Mouse (Mus musculus) megakaryocyte-erythroid progenitor cell, adult 5-6 weeks (primary cell): ENCODE results near the gene Dnajb4. TPM values are rescaled to one million over a fixed set of nuclear protein-coding genes. Genes with fewer than 3 reads are reported as not detected.
A peak's percentile ranks its signal among the peaks of the same experiment; 100 is the strongest.

ENCODE experiments used
- ATAC-seq: replicated peaks from 2 replicates; pipeline ENCODE4 v1.8.0; 2016; ENCODE audit warnings: mild to moderate bottlenecking, inconsistent platforms; ENCODE audit not compliant: severe bottlenecking, poor library complexity, low FRiP score, low TSS enrichment
- total RNA-seq, 2 experiments: library from RNA; stranded (forward) in 1 of 2; stranded (reverse) in 1 of 2; fragments of 200-1000, 215-1000 nt in 1 of 2; fragments of >200 nt in 1 of 2; fragmentation: Nextera tagmentation in 1 of 2; gene quantifications; 2 replicates each; pipeline ENCODE4 v1.2.3; 2014 to 2017

The Dnajb4 gene
- total RNA-seq (2014; fragmentation: Nextera tagmentation) (29.5 and 34.9 TPM in 2 replicates), total RNA-seq (2017) (74.0 and 111 TPM in 2 replicates)

DNA sequence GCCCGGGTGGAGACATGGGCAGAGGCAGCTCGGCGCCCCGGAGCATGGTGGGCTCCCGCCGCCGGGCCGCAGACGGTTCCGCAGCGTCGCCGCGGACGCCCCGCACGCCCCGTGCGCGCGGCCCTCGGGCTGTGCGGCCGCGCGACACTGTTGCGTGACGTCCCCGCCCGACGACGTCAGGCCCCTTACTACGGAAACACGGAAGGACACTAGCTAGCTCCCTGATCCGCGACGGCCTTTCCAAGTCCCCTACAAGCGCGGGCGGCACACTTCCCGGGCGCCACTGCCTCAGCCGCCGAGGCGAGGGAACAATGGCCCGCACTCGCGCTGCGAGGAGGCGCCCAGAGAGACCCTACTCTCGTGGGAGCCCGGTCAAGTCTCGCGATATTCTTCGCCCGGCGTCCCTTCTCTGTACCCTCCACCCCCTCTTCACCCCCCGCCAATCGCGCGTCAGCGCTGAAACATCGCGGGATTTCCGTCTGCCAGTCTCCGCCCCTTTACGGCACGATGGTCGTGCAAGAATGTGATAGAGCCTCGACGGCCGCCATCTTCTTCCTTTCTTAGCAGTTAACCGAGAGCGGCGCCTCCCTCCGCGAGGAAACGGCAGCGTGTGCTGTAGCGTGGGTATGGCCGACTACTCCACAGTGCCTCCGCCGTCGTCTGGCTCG is at the start of gene Dnajb4, which contains the start of gene Fubp1:
TSS of gene Dnajb4 (minus strand) at position 336 of the 668 bp plus-strand sequence.
TSS of gene Fubp1 (plus strand) at position 456 of the 668 bp plus-strand sequence.
- peak; percentile 81 for ATAC-seq

DNA sequence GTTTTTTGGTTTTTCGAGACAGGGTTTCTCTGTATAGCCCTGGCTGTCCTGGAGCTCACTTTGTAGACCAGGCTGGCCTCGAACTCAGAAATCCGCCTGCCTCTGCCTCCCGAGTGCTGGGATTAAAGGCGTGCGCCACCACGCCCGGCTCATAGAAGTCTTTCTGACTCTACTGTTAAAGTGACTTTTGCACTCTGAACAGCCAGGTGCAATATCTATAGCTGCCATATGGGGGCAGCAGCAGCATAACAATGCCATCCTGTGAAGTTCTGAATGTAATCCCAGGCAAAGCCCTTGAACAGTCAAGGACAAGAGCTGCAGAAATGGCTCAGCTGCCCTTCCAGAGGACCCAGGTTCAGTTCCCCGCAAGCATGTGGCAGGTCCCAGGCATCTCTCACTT is 49.3 kb upstream of the Dnajb4 start:
- peak; percentile 76 for ATAC-seq

GRCm38 (mm10) chr3:152257528-152257927 is 47.4 kb upstream of the Dnajb4 start:
- no peak for ATAC-seq

GRCm38 (mm10) chr3:152250487-152250886 is 40.4 kb upstream of the Dnajb4 start:
- no peak for ATAC-seq

- no peak for ATAC-seq
These were observed 37.6 kb upstream of the Dnajb4 start for GRCm38 (mm10) chr3:152247708-152248107.

GRCm38 (mm10) chr3:152245273-152245910 is 35.3 kb upstream of the Dnajb4 start:
- ATAC-seq = peak; percentile 72

- ATAC-seq = no peak
These were observed 33.2 kb upstream of the Dnajb4 start for GRCm38 (mm10) chr3:152243304-152243703.

GRCm38 (mm10) chr3:152241098-152241497 is 31.0 kb upstream of the Dnajb4 start:
- ATAC-seq = no peak

- no peak for ATAC-seq
These were observed 29.5 kb upstream of the Dnajb4 start for GRCm38 (mm10) chr3:152239592-152239991.

DNA sequence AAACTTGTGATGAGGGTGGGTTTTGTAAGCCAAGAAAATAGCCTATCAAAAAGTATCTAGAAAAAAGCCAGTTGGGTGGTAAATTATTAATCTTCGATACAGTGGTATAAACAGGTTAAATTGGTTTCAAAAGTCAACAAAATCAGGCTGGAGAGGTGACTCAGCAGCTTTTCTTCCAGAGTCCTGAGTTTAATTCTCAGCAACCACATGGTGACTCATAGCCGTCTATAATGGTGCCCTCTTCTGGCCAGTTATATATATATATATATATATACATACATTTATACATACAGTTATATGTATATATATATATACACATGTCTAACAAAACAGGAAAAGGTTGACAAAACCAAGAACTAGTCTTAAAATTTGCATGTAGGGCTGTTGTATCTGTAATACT is 28.7 kb upstream of the Dnajb4 start:
- ATAC-seq = peak; percentile 53

- ATAC-seq = no peak
These were observed 25.7 kb upstream of the Dnajb4 start for GRCm38 (mm10) chr3:152235805-152236204.

- no peak for ATAC-seq
These were observed 25.1 kb upstream of the Dnajb4 start for GRCm38 (mm10) chr3:152235238-152235637.

DNA sequence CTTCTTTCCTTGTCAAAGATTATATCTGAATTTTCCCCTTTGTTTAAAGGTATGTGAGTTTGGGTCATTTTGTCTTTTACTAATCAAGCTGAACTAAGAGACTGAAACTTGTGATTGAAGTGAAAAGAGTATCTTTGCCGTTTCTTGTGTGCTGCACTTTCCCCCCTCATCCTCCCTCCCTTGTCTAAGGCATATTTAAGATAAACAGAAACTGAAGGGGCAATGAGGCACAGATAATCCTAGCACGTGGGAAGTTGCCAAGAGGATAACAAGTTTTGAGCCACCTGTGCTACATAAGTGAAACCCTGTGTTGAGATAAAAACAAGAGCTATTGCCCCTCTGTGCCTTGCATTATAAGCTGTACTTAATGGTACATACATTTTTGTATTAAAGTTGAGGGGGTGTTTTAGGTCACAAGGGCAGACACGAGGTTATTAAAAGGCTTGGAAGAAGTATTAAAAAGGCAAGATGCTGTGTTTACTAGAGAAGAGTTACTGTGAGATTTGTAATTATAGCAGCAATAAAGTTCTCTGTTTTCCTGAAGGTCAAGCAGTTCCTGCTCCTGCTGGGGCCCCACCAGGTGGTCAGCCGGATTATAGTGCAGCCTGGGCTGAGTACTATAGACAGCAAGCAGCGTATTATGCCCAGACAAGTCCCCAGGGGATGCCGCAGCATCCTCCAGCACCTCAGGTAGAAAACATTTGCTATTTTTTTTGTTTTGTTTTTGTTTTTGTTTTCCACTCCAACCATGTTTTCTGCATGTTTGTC is 21.4 kb upstream of the Dnajb4 start:
- peak; percentile 91 for ATAC-seq

DNA sequence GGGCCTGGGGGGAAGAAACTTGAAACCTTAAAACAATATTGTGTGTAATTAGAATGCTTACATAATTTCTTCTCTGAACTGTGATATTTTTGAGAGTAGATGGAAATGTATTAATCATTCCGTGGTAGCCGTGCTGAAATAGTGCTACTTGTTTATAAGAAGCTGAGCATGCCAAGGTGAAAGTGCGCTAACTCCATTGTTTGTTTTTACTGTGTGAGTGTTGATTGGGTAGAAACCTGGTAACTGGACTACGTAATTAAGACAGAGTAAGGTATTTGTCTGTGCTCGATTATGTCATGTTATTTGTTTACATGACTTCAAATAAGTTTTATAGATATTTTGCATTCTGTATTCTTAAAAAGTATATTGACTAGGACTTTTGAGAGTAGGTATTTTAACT is 19.2 kb upstream of the Dnajb4 start:
- no peak for ATAC-seq

DNA sequence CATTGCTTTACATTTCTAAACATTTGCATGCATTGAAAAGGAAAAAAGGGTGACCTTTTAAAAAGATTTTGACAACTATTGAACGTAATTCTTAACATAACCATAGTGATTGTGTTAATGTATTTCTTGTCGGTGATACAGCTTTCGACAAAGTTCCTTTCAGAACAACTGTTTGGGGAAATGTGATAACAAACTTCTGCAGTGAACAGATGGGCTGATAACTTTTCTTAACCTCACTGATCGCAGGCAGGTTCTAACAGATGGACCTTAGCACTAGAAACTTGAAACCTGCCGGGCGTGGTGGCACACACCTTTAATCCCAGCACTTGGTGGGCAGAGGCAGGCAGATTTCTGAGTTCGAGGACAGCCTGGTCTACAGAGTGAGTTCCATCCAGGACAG is 18.7 kb upstream of the Dnajb4 start:
- no peak for ATAC-seq

GRCm38 (mm10) chr3:152225906-152226305 is 15.8 kb upstream of the Dnajb4 start:
- no peak for ATAC-seq

DNA sequence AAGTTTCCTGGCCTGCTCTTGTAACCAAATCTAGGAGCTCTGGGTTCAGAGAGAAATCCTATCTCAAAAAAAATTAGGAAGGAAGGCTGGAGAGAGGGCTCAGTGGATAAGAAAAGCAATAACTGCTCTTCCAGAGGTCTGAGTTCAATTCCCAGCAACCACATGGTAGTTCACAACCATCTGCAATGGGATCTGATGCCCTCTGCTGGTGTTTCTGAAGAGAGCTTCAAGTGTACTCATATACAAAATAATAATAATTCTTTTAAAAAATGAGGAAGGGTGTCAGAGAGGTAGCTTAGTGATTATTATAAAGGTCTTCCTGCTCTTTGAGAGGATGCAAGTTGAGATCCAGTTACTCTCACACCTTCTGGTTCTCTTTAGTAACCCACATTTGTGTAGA is 14.8 kb upstream of the Dnajb4 start:
- no peak for ATAC-seq

- ATAC-seq = no peak
These were observed 3.3 kb upstream of the Dnajb4 start for GRCm38 (mm10) chr3:152213416-152213815.

GRCm38 (mm10) chr3:152211731-152212279 is 1.7 kb upstream of the Dnajb4 start:
- ATAC-seq = peak; percentile 9; the same call in 1 of the 2 replicates
